Mouse (Mus musculus): Measurements from ENCODE around the gene Msto1. TPM values are rescaled to one million over a fixed set of nuclear protein-coding genes. Genes with fewer than 3 reads are reported as not detected.

The Msto1 gene
- polyA plus RNA-seq, 1 experiment from 2014 or later = 20.2 TPM

GRCm38 (mm10) chr3:88939071-88939470 lies 25.3 kb upstream of the Msto1 start:
- Histone ChIP-seq H3K27ac (no peak overlapping the region), H3K36me3 (peaks cover 66% of the 10 kb centered on the region), H3K9ac (no peak overlapping the region), H3K4me2 (no peak overlapping the region), H3K9me3 (replicated peaks) (no peaks in the 10 kb centered on the region), H3K27me3 (no peaks in the 10 kb centered on the region), H3K4me1 (replicated peaks) (peaks cover 7% of the 10 kb centered on the region), H3K4me3 (replicated peaks) (no peak overlapping the region)
- ATAC-seq (ENCODE audit: low read depth) = no peak
- WGBS (ENCODE audit: insufficient replicate concordance) = 86% methylated on average over 10 of the region's 10 CpGs
- no peak for DNase-seq

GRCm38 (mm10) chr3:88929501-88929900 lies 15.7 kb upstream of the Msto1 start:
- DNase-seq = no peak
- peaks cover 95% of the 10 kb centered on the region for H3K36me3 ChIP-seq
- no peak for ATAC-seq (ENCODE audit: low read depth)

DNA sequence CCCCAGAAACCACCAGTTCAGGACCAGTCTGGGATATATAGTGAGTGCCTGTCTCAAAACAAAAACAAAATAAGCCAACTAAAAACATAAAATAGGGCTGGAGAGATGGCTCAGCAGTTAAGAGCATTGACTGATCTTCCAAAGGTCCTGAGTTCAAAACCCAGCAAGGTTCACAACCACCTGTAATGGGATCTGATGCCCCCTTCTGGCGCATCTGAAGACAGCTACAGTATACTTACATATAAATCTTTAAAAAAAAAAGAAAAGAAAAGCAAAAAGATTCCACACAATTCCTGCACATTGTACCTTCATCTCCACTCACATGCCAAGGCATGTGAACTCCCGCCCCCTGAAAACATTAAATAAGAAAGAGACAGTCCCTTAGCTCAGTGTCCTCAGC lies 11.9 kb upstream of the Msto1 start:
- Histone ChIP-seq H3K36me3 (peaks cover 100% of the 10 kb centered on the region), H3K27ac (no peak overlapping the region), H3K9me3 (replicated peaks) (no peaks in the 10 kb centered on the region), H3K4me1 (replicated peaks) (no peaks in the 10 kb centered on the region), H3K4me3 (replicated peaks) (no peak overlapping the region), H3K27me3 (no peaks in the 10 kb centered on the region), H3K4me2 (no peak overlapping the region), H3K9ac (no peak overlapping the region)
- WGBS (ENCODE audit: insufficient replicate concordance) = 73% methylated on average over 2 of the region's 2 CpGs
- no peak for ATAC-seq (ENCODE audit: low read depth)
- no peak for DNase-seq

More at GRCm38 (mm10) chr3:88929501-88929900, 15.7 kb upstream of the Msto1 start:
- 81% methylated on average over 3 of the region's 3 CpGs for WGBS (ENCODE audit: insufficient replicate concordance)
- H3K27ac ChIP-seq = no peak overlapping the region
- H3K4me1 ChIP-seq (replicated peaks) = no peaks in the 10 kb centered on the region
- H3K4me3 ChIP-seq (replicated peaks) = no peak overlapping the region
- no peak overlapping the region for H3K4me2 ChIP-seq
- H3K9ac ChIP-seq = no peak overlapping the region
- no peaks in the 10 kb centered on the region for H3K27me3 ChIP-seq
- H3K9me3 ChIP-seq (replicated peaks) = no peaks in the 10 kb centered on the region

- WGBS (ENCODE audit: insufficient replicate concordance) = 70% methylated on average over 8 of the region's 8 CpGs
- H3K27ac ChIP-seq = no peak overlapping the region
- no peaks in the 10 kb centered on the region for H3K4me1 ChIP-seq (replicated peaks)
- H3K4me2 ChIP-seq = no peak overlapping the region
- DNase-seq (no peak), ATAC-seq (ENCODE audit: low read depth) (no peak)
- peaks cover 85% of the 10 kb centered on the region for H3K36me3 ChIP-seq
- H3K9ac ChIP-seq = no peak overlapping the region
- H3K4me3 ChIP-seq (replicated peaks) = no peak overlapping the region
- no peaks in the 10 kb centered on the region for H3K9me3 ChIP-seq (replicated peaks)
- no peaks in the 10 kb centered on the region for H3K27me3 ChIP-seq
Observed at GRCm38 (mm10) chr3:88923989-88924591, 10.3 kb upstream of the Msto1 start.

- DNase-seq = no peak
- no peak overlapping the region for H3K4me2 ChIP-seq
- no peak overlapping the region for H3K27ac ChIP-seq
- H3K9ac ChIP-seq = no peak overlapping the region
- H3K27me3 ChIP-seq = no peaks in the 10 kb centered on the region
- peaks cover 58% of the 10 kb centered on the region for H3K36me3 ChIP-seq
- no peaks in the 10 kb centered on the region for H3K4me1 ChIP-seq (replicated peaks)
- no peaks in the 10 kb centered on the region for H3K9me3 ChIP-seq (replicated peaks)
- no peak for ATAC-seq (ENCODE audit: low read depth)
- no peak overlapping the region for H3K4me3 ChIP-seq (replicated peaks)
- 90% methylated on average over 9 of the region's 9 CpGs for WGBS (ENCODE audit: insufficient replicate concordance)
Observed at GRCm38 (mm10) chr3:88921411-88921810, 7.6 kb upstream of the Msto1 start.

DNA sequence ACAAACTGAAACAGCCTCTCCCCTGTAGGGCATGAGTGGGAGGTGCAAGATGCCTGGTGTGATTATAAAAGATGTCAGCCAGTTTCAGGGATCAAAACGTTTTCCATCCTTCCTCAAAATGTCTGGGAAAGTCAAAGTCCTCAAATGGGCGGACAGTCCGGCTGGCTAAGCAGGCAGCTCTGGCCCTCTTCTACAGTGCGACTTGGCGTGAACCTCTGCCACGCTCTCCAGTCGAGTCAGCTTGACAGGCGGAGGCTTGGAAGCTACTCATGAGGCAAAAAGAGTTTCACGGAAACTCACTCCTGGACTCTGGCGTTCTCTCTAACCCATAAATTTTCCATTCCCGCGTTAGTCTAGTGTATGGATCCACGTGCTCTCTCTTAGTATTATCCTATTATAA lies 5.2 kb upstream of the Msto1 start:
- H3K4me2 ChIP-seq = no peak overlapping the region
- no peak overlapping the region for H3K9ac ChIP-seq
- ATAC-seq (ENCODE audit: low read depth) (no peak), DNase-seq (no peak)
- WGBS (ENCODE audit: insufficient replicate concordance) = 80% methylated on average over 13 of the region's 13 CpGs
- H3K36me3 ChIP-seq = peaks cover 34% of the 10 kb centered on the region
- H3K4me1 ChIP-seq (replicated peaks) = peaks cover 8% of the 10 kb centered on the region
- no peaks in the 10 kb centered on the region for H3K9me3 ChIP-seq (replicated peaks)
- H3K4me3 ChIP-seq (replicated peaks) = no peak overlapping the region
- H3K27ac ChIP-seq = no peak overlapping the region
- no peaks in the 10 kb centered on the region for H3K27me3 ChIP-seq

DNA sequence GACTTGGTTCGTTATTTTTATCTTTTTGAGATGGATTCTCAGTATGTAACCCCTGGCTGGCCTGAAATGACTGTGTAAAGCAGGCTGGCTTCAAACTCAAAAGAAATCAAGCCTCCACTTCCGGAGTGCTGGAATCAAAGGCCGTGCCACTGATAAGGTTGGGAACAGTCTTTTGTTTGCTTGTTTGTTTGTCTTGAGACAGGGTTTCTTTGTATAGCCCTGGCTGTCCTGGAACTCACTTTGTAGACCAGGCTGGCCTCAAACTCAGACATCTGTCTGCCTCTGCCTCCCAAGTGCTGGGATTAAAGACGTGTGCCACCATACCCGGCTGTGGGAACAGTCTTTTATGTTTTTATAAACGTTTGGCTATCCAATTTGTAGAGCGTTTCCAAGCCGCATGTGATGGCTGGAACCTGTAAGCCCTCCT lies 598 bp upstream of the Msto1 start:
- DNase-seq (no peak), ATAC-seq (ENCODE audit: low read depth) (no peak)
- Histone ChIP-seq H3K4me1 (replicated peaks) (peaks cover 22% of the 10 kb centered on the region), H3K36me3 (peaks cover 34% of the 10 kb centered on the region), H3K27ac (peak overlapping the region; percentile 68), H3K9ac (peak overlapping the region; percentile 80), H3K9me3 (replicated peaks) (no peaks in the 10 kb centered on the region), H3K4me3 (replicated peaks) (peak overlapping the region; percentile 72), H3K4me2 (peak overlapping the region; percentile 97), H3K27me3 (no peaks in the 10 kb centered on the region)
- WGBS (ENCODE audit: insufficient replicate concordance) = 24% methylated on average over 8 of the region's 8 CpGs

DNA sequence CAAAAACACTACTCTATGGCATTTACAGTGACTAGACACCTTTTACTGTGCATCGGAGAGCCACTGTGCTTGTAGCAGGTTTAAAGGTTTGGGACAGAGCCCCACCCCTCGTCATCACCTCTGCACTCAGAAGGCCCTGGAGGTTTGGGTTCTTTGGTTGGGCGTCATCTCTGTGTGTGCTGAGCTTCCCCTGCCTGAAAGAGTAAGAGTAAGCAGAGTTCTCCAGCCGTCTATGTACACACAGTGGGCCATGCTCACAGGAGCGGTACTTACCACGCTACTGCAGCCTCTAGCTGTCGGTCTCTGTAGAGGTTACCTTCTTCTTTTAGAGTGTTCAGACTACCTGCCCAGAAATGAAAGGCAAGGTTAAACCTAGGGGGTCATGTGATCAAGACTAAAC lies 1.2 kb downstream of the Msto1 start:
- Histone ChIP-seq H3K9me3 (replicated peaks) (no peaks in the 10 kb centered on the region), H3K4me3 (replicated peaks) (peak overlapping the region; percentile 72), H3K27ac (no peak overlapping the region), H3K27me3 (no peaks in the 10 kb centered on the region), H3K9ac (peak overlapping the region; percentile 80; the same call in 1 of the 2 replicates), H3K4me1 (replicated peaks) (peaks cover 22% of the 10 kb centered on the region), H3K4me2 (peak overlapping the region; percentile 97), H3K36me3 (peaks cover 51% of the 10 kb centered on the region)
- no peak for ATAC-seq (ENCODE audit: low read depth)
- 75% methylated on average over 7 of the region's 7 CpGs for WGBS (ENCODE audit: insufficient replicate concordance)
- DNase-seq = no peak

DNA sequence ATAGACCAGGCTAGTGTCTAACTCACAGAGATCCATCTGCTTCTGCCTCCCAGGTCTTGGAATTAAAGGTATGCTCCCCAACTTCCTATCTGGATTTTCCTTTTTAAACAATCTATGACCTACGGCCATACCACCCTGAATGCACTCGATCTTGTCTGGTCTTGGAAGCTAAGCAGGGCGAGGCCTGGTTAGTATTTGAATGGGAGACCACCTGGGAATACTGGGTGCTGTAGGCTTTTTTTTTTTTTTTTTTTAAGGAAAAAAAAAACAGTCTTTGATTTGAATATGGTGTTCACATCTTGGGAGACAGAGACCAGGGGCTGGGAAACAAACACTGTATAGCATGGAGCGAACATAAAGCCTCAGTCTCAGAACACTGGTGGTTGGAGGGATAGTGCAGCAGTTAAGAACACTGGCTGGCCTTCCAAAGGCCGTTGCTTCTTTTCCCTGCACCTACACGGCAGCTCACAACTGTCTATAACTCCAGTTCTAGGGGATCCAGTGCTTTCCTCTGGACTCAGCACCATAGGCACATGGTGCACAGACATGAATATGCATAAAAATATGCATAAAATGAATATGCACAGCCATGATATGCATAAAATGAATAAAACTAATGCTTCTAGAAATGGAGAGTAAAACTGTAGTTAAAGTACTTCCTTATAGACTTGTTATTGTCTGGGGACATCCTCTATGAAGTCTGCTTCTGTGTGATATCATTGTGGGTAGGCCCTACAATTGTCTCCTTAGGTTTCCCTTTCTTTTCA lies 7.2 kb downstream of the Msto1 start:
- Histone ChIP-seq H3K4me1 (replicated peaks) (no peaks in the 10 kb centered on the region), H3K36me3 (peaks cover 97% of the 10 kb centered on the region), H3K9me3 (replicated peaks) (no peaks in the 10 kb centered on the region), H3K27ac (no peak overlapping the region), H3K9ac (no peak overlapping the region), H3K27me3 (no peaks in the 10 kb centered on the region), H3K4me2 (no peak overlapping the region), H3K4me3 (replicated peaks) (no peak overlapping the region)
- no peak for ATAC-seq (ENCODE audit: low read depth)
- no peak for DNase-seq
- 77% methylated on average over 6 of the region's 6 CpGs for WGBS (ENCODE audit: insufficient replicate concordance)

DNA sequence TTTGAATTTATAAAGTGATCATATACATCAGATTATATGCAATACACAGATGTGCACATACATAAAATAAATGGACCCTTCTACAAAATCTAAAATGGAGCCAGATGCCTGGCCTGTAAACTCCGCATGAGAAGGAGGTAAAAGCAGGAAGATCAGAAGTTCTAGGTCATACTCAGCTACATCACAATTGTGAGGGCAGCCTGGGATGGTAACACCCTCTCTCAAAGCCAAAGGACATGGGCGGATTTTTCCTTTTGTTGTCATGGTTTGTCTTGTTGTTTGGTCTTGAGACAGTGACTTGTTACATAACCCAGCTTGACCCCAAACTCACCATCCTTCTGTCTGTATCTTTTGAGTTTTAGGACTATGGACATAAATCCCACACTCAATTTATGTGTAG lies 8.1 kb downstream of the Msto1 start:
- no peak for ATAC-seq (ENCODE audit: low read depth)
- Histone ChIP-seq H3K4me1 (replicated peaks) (no peaks in the 10 kb centered on the region), H3K9me3 (replicated peaks) (no peaks in the 10 kb centered on the region), H3K4me2 (no peak overlapping the region), H3K27me3 (no peaks in the 10 kb centered on the region), H3K36me3 (peaks cover 93% of the 10 kb centered on the region), H3K27ac (no peak overlapping the region), H3K9ac (no peak overlapping the region), H3K4me3 (replicated peaks) (no peak overlapping the region)
- WGBS (ENCODE audit: insufficient replicate concordance) = 79% methylated on average over 2 of the region's 2 CpGs
- no peak for DNase-seq

GRCm38 (mm10) chr3:88905209-88905608 lies 8.6 kb downstream of the Msto1 start:
- no peak overlapping the region for H3K4me3 ChIP-seq (replicated peaks)
- peaks cover 87% of the 10 kb centered on the region for H3K36me3 ChIP-seq
- no peak overlapping the region for H3K27ac ChIP-seq
- DNase-seq (no peak), ATAC-seq (ENCODE audit: low read depth) (no peak)
- H3K9ac ChIP-seq = no peak overlapping the region
- H3K4me1 ChIP-seq (replicated peaks) = no peaks in the 10 kb centered on the region
- H3K4me2 ChIP-seq = no peak overlapping the region
- H3K27me3 ChIP-seq = no peaks in the 10 kb centered on the region
- WGBS (ENCODE audit: insufficient replicate concordance) = 72% methylated on average over 6 of the region's 6 CpGs
- H3K9me3 ChIP-seq (replicated peaks) = no peaks in the 10 kb centered on the region

DNA sequence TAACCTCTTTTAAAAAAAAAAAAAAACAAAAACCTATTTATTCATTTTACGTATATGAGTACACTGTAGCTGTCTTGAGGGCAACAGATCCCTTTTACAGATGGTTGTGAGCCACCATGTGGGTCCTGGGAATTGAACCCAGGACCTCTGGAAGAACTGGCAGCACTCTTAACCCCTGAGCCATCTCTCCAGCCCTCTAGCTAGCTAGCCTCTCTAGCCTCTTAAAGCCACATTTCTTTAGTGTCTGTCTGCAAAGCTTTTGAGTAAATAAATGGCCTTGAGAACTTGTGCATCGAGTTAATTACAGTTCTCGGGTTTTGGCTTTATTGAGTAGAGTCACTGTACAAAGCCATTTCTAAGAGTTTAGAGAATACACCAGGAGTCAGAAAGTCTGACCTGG lies 9.0 kb downstream of the Msto1 start:
- H3K36me3 ChIP-seq = peaks cover 83% of the 10 kb centered on the region
- ATAC-seq (ENCODE audit: low read depth) (no peak), DNase-seq (no peak)
- H3K9ac ChIP-seq = no peak overlapping the region
- no peak overlapping the region for H3K27ac ChIP-seq
- no peaks in the 10 kb centered on the region for H3K27me3 ChIP-seq
- 79% methylated on average over 3 of the region's 3 CpGs for WGBS (ENCODE audit: insufficient replicate concordance)
- H3K4me2 ChIP-seq = no peak overlapping the region
- H3K4me1 ChIP-seq (replicated peaks) = no peaks in the 10 kb centered on the region
- no peaks in the 10 kb centered on the region for H3K9me3 ChIP-seq (replicated peaks)
- H3K4me3 ChIP-seq (replicated peaks) = no peak overlapping the region

Measured in liver, embryonic 13.5 days (tissue).